Mouse (Mus musculus): ENCODE measurements around the gene Tmeff2. TPM values are rescaled to one million over a fixed set of nuclear protein-coding genes. Genes with fewer than 3 reads are reported as not detected.

Tmeff2 gene
- total RNA-seq, 2 experiments from 2014 or later = 53.8 to 56.8 TPM

DNA sequence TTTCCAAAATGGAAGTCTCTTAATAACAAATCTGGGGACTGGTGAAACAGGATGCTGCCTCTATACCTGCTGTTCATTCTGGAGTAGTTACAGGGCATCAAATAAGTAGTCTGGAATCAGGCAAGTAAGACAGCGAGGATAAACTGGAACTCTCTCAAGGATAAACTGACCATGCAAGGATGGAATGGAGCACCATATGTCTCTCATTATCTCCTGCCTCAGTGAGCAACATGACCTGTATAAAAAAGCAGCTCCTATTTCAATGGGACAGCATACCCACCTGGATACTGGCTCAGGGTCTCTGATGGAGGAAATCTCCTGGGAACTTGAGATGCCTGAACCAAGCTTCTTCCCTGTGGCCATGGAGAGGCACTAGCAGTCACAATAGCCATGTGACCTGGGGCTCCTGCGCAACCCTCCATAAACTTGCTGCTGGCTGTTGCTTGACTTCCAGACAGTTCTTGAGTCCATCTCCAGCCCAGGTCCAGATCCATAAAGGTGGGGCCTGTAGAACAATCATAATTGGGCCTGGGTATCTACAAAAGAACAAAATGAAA lies 200.7 kb downstream of the Tmeff2 start:
- DNase-seq (ENCODE audit: low spot score in 2 of 2) = no peak

DNA sequence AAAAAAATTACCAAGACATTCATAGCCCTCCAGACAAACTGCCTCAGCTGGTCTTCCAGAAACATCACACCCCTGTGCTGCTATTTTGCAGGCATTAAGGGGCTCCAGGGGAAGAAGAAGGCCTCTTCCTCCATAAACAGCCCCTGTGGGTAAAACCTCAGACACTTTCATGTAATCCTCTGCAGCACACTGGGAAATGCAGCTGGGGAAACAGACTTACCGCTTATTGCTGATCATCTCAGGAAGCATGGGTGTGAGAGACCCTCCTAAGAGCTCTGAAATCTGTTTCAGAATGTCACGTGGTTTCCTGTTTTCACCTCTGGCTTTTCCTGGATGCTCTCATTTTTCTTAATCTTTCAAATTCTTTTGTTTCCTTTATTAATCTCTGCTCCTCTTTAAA lies 204.3 kb downstream of the Tmeff2 start:
- no peak for DNase-seq (ENCODE audit: low spot score in 2 of 2)

DNA sequence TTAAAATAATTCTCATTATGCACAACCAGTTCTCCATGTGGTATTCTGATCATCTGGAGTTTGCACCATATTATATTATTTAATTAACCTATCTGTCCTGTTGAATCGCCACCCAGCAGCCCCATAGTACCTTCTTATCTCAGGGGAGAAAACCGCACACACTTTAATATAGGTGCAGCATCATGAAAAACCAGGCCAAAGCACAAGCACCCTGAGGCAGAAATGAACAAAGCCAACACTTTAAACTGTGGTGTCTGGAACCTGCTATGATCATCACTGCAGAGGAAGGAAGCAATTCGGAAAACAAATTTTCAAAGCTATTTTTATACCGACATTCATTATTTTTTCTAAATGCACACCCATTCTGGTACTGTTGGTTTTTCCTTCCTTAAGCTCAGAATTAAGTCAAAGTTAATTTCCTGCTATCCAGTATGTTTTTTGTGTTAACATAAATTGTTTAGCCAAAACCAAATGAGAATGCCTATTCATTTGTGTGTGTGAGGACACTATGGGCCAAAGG lies 206.0 kb downstream of the Tmeff2 start:
- DNase-seq (ENCODE audit: low spot score in 2 of 2) = no peak

DNA sequence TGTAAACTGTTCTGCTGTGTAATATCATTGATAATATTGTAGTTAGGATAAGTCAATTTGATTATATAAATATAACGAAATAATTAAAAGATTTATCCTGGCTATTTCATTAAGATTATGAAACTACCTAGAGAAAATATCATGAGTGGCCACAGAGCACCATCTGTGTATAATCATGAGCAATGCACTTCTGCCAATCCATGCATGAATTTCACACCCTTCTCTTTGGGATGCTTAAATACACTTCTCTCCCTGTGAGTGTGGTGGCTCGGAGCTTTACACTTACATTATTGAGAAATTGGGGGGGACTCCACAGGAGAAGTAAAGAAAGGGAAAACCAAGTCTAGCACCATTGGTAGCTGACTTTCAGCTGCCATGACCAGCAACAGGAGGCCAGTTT lies 206.9 kb downstream of the Tmeff2 start:
- DNase-seq (ENCODE audit: low spot score in 2 of 2) = no peak

DNA sequence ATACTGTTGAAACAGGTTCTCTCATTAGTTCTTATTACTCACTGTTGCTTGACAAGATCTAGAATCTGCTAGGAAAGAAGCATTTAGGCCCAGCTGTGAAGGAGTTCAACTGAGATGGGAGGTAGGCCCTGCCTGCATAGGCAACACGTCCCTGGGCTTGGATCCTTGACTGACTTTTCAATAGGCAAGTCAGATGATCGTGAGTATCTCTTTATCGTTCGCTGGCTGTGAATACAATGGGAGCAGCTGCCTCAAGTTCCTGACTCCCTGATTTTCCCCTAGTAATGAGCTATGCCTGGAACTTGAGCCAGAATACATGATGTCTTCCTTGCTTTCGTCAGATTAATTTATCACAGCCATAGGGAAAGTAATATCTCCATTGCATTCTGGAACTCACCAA lies 214.3 kb downstream of the Tmeff2 start:
- peak; percentile 20 to 24 for DNase-seq (ENCODE audit: low spot score in 2 of 2)

DNA sequence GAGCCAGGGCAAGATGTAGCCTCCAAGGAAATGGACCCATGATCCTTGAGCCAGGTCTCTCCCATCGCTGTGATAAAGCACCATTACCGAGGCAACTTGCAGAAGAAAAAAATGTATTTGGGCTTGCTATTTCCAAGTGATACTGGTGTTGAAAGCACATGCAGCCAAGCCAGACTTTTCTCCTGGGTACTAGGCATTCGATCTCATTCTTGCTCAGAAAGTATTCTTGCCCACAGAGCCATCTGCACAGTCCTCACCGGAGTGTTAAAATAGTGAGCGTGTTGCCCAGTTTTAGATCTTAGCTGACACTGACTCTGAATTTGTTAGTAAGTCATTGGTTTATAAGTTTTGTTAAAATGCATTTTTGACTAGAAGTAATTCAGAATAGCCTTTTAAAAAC lies 215.3 kb downstream of the Tmeff2 start:
- no peak for DNase-seq (ENCODE audit: low spot score in 2 of 2)

DNA sequence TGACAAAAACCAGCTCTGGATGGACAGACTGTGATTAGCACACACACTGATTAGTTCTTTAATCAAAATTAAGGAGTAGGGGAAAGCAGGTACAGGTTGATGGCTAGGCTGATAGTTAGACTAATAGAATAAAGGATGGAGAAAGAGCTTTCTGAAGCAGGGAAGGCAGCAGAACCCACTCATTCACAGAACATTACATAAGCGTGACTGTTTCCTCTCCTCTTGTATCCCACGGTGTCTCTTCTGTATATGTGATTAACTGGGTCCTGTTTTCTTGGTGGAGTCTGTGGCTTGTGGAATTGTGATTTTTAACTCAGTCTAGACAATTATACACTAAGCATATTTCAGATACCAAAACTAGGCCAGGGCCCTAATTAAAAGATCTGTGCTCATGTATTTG lies 217.4 kb downstream of the Tmeff2 start:
- no peak for DNase-seq (ENCODE audit: low spot score in 2 of 2)

DNA sequence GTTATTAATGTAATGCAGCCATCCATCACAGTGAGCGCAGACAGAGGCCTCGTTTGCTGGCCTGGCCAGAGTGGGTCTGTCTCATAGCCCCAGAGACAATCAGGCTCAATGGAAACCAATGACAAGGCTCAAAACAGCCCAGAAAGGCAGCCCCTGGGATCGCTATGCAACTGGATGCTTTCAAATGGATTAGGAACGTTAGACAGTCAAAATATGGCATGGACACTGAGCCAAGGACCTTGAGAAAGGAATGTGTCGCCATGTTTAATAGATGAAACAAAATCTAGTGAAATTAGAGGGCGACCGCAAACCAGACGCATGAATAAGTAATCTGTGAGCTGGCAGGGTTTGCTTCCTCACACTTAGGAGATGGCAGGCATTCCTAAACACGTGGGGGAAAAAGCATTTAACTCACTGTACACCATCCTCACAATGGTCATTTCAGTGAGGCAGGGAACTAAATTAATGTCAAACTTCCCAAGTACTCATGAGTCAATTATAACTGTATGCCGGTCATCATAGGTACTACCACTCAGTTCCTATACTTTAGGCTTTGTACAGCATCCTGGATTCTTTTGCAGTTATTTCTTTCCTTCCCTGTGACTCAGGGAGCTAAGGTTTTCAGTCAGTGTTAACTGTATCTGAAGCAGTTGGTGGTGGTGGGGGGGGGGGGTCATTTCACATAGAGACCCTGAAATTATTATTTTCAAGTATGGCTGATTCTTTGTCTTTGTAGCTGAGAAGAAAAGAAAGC lies 225.4 kb downstream of the Tmeff2 start:
- no peak for DNase-seq (ENCODE audit: low spot score in 2 of 2)

DNA sequence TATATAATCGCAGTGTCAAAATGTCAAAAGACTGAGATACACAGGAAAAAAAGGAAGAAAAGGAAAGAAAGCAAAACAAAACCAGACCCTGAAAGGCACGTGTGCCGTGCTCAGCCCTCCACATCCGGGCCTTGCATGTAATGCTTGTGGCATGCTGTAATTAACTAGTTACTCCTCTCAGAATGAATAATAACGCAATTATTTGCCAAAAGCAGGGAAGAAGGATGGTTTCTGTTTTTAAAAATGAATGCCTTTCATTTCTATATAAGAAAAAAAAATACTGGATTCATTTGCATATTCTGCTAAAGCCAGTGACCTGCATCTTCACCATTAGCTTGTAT lies 225.9 kb downstream of the Tmeff2 start:
- DNase-seq (ENCODE audit: low spot score in 2 of 2) = no peak

DNA sequence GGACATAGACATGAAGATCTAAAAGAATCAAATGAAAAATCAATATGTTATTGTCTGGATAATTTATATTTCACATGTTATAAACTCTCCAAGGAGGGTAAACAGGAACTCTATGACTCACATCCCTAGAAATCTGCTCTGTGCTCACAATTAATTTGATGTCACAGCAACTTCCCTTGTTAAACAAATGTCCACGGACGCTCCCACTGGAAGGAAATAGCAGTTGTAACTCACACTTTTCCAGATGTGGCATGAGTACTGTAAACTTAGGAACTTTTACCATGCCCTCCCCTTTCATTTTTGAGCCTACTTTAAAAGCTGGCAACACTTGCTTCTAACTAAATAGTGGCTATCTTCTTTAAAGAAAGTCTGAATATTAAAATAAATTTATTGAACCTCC lies 236.3 kb downstream of the Tmeff2 start:
- no peak for DNase-seq (ENCODE audit: low spot score in 2 of 2)

DNA sequence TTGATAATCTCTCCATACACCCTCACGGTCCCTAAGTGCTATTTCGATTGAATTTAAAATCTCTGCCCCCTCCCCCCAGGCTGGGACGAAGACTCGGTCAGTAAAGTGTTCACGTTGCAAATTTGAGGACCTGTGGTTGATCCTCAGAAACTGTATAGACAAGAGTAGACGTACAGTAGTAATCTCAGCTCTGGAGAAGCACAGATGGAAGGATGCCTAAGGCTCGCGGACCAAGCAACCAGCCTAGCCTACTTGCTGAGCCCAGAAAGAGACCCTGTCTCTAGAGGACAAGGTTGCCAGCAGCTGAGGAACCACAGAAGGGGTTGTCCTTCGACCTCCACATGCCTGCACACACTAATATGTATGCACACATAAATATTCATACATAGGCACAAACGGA lies 239.2 kb downstream of the Tmeff2 start:
- DNase-seq (ENCODE audit: low spot score in 2 of 2) = no peak

DNA sequence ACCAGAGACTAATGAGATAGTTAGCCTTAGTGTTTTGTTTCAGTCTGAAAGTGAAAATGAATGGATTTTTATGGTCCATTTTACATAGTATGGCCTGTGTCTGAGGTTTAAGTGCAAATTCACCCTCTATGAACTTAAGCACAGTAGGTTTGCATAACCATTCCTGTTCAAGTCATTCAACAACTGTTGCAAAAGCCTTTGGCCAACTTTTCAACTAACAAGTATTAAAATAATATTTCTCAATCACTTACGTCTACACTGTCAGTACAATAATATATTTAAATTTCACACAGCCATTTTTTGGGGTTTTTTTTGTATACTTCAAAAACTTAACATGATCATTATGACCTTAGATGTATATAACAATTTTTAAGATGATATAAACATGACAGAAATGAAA lies 240.9 kb downstream of the Tmeff2 start:
- DNase-seq (ENCODE audit: low spot score in 2 of 2) = no peak

DNA sequence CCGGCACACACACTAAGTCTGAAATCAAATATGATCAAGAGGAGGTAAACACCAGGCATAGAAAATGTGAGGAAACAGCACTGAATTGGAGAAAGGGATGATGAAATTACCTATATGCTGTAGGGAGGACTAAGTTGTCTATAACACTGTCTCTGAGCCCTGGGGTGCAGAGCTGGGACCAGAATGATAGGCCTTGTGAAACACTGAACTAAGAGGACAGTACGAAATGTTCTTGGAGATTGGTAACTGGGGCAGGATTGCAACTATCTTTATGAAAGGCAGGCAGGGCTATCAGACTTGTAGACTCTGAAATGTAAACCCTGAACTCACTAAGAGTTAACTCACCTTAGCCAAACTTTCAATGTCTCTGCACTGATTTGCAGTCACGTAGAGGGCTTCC lies 242.3 kb downstream of the Tmeff2 start:
- no peak for DNase-seq (ENCODE audit: low spot score in 2 of 2)

DNA sequence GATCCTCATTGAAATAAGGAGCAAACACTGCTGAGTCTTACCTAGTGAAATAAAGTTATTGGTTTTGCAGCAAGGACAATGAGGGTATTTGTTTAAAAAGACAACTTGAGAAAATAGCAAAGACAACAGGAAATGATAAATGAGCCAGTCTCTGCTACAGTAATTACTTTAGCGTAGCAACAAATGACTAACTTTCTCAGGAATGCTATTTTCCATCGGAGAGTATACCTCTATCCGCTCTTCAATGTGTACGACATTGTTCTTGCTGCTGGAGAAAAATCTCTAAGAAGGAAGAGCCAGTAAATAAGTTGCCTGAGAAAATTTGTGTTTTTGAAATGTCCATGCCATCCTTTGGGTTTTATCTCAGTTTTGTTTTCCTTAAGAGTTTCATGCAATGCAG lies 245.2 kb downstream of the Tmeff2 start:
- no peak for DNase-seq (ENCODE audit: low spot score in 2 of 2)

DNA sequence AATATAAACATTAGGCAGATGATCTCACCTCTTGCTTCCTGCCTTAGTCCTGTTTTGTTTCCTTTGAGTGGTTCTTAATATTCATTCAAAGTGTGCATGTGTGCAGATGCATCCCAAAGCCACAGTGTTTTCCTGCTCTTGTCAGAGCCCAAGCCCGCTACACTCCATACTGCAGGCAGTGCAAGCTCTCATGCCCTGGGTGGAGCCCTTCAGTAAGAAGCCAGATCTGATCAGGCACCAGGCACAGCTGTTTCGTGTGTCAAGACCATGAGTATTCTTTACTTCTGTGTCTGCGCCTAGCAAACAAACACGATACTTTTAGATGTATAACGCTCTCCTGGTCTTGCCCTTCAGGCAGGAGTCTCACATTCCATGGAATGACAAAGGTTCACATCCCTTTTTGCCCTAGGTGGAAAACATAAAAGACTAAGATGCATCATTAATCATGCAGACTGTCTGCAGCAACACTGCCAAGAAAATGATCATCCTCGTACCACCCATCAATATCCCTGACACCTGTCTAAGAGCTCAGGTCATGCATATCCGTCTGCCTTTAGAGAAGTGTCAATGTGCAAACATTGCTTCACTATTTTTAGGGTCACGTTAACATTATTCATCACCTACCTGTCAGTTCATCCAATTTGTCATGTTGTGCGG lies 248.2 kb downstream of the Tmeff2 start:
- no peak for DNase-seq (ENCODE audit: low spot score in 2 of 2)

DNA sequence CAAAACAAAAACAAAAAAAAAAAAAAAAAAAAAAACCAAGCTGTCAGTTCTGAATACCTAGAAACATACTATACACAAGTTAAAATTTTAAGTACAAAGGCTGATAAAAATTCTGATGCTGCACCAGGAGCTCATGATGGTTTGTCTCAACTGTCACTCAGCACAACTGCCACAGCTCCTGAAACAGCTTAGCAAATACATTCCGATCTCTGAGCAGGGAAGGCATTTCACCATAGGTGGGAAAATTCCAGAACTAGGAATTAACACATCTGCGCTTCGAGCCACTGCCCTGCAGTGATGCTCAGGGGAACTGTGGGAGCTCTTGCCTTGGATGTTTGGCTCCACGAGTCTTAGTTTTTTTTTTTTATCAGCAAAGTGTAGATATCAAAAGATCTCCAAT lies 249.0 kb downstream of the Tmeff2 start:
- DNase-seq (ENCODE audit: low spot score in 2 of 2) = no peak

DNA sequence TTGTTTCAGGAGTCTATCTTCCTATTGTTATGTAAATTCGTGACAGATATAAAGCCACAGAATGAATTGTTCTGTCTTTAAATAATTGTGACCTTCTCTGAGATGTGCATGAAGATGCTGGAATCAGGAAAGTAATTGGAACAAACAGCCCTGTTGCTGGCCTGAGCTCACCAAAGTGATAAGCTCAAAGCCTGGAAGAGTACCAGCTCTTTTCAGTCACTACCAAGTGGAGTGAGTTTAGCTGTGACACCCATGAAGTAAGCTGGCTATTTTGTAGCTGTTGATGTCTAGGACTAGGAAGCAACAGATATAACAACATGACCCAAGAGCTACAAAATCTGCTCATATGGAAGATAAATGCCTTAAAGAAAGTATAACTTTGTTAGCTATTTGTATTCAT lies 249.4 kb downstream of the Tmeff2 start:
- no peak for DNase-seq (ENCODE audit: low spot score in 2 of 2)

DNA sequence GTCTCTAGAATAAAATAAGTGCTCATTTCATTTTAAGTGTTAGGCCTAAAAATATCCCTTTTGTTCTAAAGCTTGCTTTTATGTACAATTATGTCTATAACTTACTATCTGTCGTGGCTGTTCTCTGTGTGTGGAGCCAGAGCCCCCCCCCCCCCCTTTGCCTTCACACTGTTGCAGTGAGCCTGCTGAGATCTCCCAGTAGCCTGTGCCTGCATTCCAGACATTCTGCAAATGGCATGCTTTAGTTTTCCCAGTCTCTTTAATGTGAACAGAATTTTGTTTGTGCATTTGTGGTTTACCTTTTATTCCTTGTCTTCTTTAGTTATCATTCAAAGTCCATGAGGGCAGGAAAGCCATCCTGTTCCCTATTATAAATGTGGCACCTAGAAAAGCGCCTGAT lies 251.6 kb downstream of the Tmeff2 start:
- DNase-seq (ENCODE audit: low spot score in 2 of 2) = no peak

DNA sequence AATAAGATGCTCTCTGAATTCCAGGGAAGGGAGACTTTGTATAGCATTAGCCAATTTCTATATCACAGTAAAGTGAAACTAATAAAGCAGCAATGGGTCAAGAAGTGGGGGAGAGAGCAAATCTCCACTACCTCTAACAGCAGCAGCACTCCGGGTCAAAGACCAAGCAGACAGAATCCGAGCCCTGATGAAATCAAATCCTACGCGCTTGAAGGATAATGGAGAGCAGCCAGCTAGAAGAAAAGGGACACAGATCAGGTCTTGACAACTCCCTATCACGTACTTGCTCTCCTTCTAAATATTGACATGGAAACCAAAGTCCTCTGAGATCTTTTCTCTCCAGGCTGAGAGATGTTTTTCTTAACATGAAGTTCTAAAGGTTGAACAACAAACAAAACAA lies 252.4 kb downstream of the Tmeff2 start:
- DNase-seq (ENCODE audit: low spot score in 2 of 2) = no peak

DNA sequence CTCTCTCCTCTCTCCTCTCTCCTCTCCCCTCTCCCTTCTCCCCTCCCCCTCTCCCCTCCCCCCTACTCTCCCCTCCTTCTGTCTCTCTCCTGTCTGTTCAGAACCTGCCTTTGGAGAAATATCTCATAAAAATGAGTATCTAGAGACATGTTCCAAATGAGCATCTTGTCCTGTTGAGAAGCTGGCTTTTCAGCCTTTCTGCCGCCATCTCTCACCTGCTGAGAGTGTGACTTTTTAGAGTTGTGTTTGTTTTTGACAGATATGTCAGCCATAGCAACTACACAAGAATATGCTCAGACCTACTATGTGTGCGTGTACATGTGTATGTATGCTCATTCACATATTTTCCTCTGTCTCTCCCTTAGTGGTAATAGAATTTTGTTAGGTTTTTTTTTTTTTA lies 283.8 kb downstream of the Tmeff2 start:
- DNase-seq (ENCODE audit: low spot score in 2 of 2) = no peak

DNA sequence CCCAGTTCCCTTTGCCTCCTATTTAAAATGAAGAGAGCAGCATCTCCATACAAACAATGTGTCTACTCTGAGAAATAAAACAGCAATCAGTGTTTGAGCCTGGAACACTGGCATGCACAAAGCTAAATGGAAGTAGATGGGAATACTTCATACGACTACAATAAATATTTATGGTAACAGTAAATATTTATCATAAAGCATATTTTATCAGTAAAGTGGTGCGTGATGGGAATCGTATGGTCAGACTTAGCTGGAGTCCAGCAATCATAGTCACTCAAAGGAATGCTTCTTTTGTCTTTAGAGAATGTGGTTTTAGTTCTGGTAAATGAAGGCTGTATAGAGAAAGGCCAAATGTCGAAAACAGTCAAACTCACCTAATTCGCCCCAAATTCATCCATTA lies 288.6 kb downstream of the Tmeff2 start:
- DNase-seq (ENCODE audit: low spot score in 2 of 2) = no peak

DNA sequence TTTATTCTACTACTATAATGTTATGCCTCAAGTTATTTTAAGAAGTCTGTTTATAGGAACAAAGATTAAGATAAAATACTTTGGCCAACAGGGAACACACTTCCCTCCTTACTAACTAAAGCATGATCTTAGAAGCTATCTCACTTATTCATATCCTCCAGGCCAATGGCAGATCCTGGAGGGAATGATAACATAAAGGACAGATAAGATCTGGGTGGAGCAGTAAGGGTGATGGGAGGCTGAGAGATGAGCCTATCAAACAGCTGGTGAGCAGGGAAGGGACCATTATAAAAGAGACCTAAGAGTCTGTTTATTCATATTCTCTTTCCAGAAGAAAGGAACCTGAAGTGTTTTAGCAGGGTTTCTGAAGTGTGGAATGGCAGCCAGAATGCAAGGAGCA lies 290.8 kb downstream of the Tmeff2 start:
- DNase-seq (ENCODE audit: low spot score in 2 of 2) = no peak

All from layer of hippocampus, postnatal 14 days (tissue).